Mouse (Mus musculus): Measurements from ENCODE around the gene Tagln2.

GRCm38 (mm10) chr1:172508172-172508571 lies 8.3 kb downstream of the Tagln2 start:
- TF ChIP-seq POLR2A (IDR thresholded peaks at IDR 0.05; ENCODE audit: low read depth, low read length) (no peak), CTCF (IDR thresholded peaks at IDR 0.05; ENCODE audit: extremely low read depth, insufficient read depth, insufficient read length, insufficient replicate concordance) (no peak)
